Mouse (Mus musculus) heart, embryonic 12.5 days (tissue): ENCODE measurements around the gene Hmox1. TPM values are rescaled to one million over a fixed set of nuclear protein-coding genes. Genes with fewer than 3 reads are reported as not detected.

Experiments
- ATAC-seq: fragments of 200-750 bp; cut with Nextera tagmentation; 2 replicates; pipeline ENCODE4 v1.8.0; 2017; ENCODE audit warnings: moderate TSS enrichment, moderate library complexity; ENCODE audit not compliant: insufficient number of reproducible peaks, low FRiP score
- H3K27ac ChIP-seq: fragments of 300-500 bp; sonication (generic); 2 replicates; pipeline ENCODE4 v1.5.1; 2016; ENCODE audit warnings: mild to moderate bottlenecking, moderate library complexity; ENCODE audit not compliant: poor library complexity, severe bottlenecking
- H3K27me3 ChIP-seq: fragments of 300-500 bp; sonication (generic); replicated peaks from 2 replicates; pipeline ENCODE4 v1.6.1; 2016; ENCODE audit warnings: mild to moderate bottlenecking, moderate library complexity
- H3K36me3 ChIP-seq: fragments of 300-500 bp; sonication (generic); 2 replicates; pipeline ENCODE4 v1.6.1; 2016; ENCODE audit warnings: mild to moderate bottlenecking, moderate library complexity
- H3K4me1 ChIP-seq: fragments of 300-500 bp; sonication (generic); replicated peaks from 2 replicates; pipeline ENCODE4 v1.6.1; 2016; ENCODE audit warnings: mild to moderate bottlenecking
- H3K4me2 ChIP-seq: fragments of 300-500 bp; sonication (generic); 2 replicates; pipeline ENCODE4 v1.6.1; 2016; ENCODE audit warnings: mild to moderate bottlenecking, moderate library complexity
- H3K4me3 ChIP-seq: fragments of 300-500 bp; sonication (generic); 2 replicates; pipeline ENCODE4 v1.5.1; 2016; ENCODE audit warnings: mild to moderate bottlenecking
- H3K9ac ChIP-seq: fragments of 300-500 bp; sonication (generic); 2 replicates; pipeline ENCODE4 v1.6.1; 2016; ENCODE audit warnings: mild to moderate bottlenecking, moderate library complexity
- H3K9me3 ChIP-seq: fragments of 300-500 bp; sonication (generic); replicated peaks from 2 replicates; pipeline ENCODE4 v1.6.1; 2016; ENCODE audit warnings: mild to moderate bottlenecking, moderate library complexity
- WGBS: fragments of 180-500 bp; shearing (Covaris S2); methylation state at CpG from one replicate; pipeline ENCODE4 v1.1.7; 2016; 5-methylcytosine and 5-hydroxymethylcytosine counted together
- polyA plus RNA-seq: library from polyadenylated mRNA; unstranded; fragments of >200 nt; fragmentation: Nextera tagmentation; extraction: Ambion mirVana; gene quantifications from 2 replicates; pipeline ENCODE4 v1.2.1, GENCODE M21; 2016

The Hmox1 gene
- 20.0 and 20.1 TPM in 2 replicates for polyA plus RNA-seq

DNA sequence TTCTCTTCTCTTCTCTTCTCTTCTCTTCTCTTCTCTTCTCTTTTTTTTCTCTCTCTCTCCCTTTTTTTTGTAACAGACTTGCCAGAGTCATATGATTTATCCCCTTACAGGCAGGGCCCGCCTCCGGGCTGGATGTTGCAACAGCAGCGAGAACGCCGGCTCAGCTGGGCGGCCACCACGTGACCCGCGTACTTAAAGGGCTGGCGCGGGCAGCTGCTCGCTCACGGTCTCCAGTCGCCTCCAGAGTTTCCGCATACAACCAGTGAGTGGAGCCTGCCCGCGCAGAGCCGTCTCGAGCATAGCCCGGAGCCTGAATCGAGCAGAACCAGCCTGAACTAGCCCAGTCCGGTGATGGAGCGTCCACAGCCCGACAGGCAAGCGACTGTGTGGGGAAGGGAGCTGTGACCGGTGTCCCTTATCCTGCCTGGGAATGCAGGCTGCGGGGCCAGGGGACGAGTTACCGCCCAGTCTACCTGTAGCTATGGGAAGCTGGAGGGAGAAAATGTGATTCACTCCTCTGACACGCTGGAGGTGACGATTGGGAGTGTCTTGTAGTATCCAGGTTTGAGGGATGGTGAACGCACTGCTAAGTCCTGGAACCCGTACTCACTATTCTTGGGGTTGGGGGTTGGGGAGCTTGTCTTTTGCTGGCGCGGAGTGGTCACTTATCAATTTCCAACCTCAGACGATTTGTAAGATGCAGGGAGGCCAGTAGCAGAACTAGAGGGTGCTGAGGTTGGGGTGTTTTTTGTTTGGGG lies at the start of gene Hmox1:
Hmox1 (plus strand) TSS at position 223 of the 758 bp plus-strand sequence.
- no peaks in the 10 kb centered on the region for H3K27me3 ChIP-seq
- peak; percentile 89 for ATAC-seq
- under 1% methylated on average over 36 of the region's 36 CpGs for WGBS
- H3K4me2 ChIP-seq: peak within 1 kb of the TSS; percentile 85
- peaks cover 21% of the 10 kb centered on the region for H3K4me1 ChIP-seq
- peak within 1 kb of the TSS; percentile 81 for H3K4me3 ChIP-seq
- H3K9ac ChIP-seq: peak within 1 kb of the TSS; percentile 84
- H3K36me3 ChIP-seq: peaks cover 25% of the 10 kb centered on the region
- 0 out of 2 replicates have a peak within 1 kb of the TSS, but pooled peaks have one; percentile 6 for H3K27ac ChIP-seq
- no peaks in the 10 kb centered on the region for H3K9me3 ChIP-seq

- H3K36me3 ChIP-seq: peaks cover 5% of the 10 kb centered on the region
- no peaks in the 10 kb centered on the region for H3K9me3 ChIP-seq
- H3K4me3 ChIP-seq: no peak overlapping the region
- no peak for ATAC-seq
- H3K4me2 ChIP-seq: no peak overlapping the region
- WGBS: 69% methylated on average over 1 of the region's 1 CpGs
- peak overlapping the region; percentile 45 for H3K27ac ChIP-seq
- no peak overlapping the region for H3K9ac ChIP-seq
- H3K27me3 ChIP-seq: no peaks in the 10 kb centered on the region
- peaks cover 24% of the 10 kb centered on the region for H3K4me1 ChIP-seq
These were observed 47.1 kb upstream of the Hmox1 start for GRCm38 (mm10) chr8:75046303-75046702.

GRCm38 (mm10) chr8:75047784-75048183 lies 45.6 kb upstream of the Hmox1 start:
- H3K27me3 ChIP-seq: no peaks in the 10 kb centered on the region
- no peak overlapping the region for H3K9ac ChIP-seq
- no peak overlapping the region for H3K4me2 ChIP-seq
- no peak for ATAC-seq
- 88% methylated on average over 3 of the region's 3 CpGs for WGBS
- peaks cover 18% of the 10 kb centered on the region for H3K4me1 ChIP-seq
- no peak overlapping the region for H3K27ac ChIP-seq
- peaks cover 12% of the 10 kb centered on the region for H3K36me3 ChIP-seq
- H3K4me3 ChIP-seq: no peak overlapping the region
- no peaks in the 10 kb centered on the region for H3K9me3 ChIP-seq

DNA sequence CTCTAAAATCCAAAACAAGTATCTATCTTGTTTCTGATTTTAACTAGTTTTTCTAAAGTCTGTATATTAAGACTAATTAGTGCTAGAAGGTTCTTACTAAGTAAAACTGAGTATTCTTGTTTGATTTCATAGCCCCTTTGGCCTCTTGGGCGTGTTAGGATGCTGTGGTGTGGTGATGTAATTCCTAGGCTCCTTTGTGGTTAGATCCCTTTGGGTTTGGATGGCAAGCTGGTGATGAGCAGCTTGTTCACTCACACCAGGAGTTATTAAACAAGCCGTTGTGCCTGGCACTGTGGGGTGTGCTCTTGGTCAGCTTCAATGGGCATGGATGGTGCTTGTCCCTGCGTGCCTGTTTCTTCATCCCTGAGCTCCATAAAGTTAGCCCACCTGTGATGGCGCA lies 40.1 kb upstream of the Hmox1 start:
- Histone ChIP-seq H3K27ac (no peak overlapping the region), H3K27me3 (no peaks in the 10 kb centered on the region), H3K4me1 (peaks cover 5% of the 10 kb centered on the region; the same call in 1 of the 2 replicates), H3K36me3 (peaks cover 29% of the 10 kb centered on the region), H3K4me2 (no peak overlapping the region), H3K9me3 (no peaks in the 10 kb centered on the region), H3K9ac (no peak overlapping the region), H3K4me3 (no peak overlapping the region)
- WGBS: 85% methylated on average over 4 of the region's 4 CpGs
- no peak for ATAC-seq

GRCm38 (mm10) chr8:75055673-75056072 lies 37.7 kb upstream of the Hmox1 start:
- Histone ChIP-seq H3K27me3 (no peaks in the 10 kb centered on the region), H3K36me3 (peaks cover 48% of the 10 kb centered on the region), H3K9ac (no peak overlapping the region), H3K4me3 (no peak overlapping the region), H3K9me3 (no peaks in the 10 kb centered on the region), H3K27ac (no peak overlapping the region), H3K4me2 (no peak overlapping the region), H3K4me1 (peaks cover 5% of the 10 kb centered on the region; the same call in 1 of the 2 replicates)
- WGBS: 89% methylated on average over 2 of the region's 2 CpGs
- no peak for ATAC-seq

DNA sequence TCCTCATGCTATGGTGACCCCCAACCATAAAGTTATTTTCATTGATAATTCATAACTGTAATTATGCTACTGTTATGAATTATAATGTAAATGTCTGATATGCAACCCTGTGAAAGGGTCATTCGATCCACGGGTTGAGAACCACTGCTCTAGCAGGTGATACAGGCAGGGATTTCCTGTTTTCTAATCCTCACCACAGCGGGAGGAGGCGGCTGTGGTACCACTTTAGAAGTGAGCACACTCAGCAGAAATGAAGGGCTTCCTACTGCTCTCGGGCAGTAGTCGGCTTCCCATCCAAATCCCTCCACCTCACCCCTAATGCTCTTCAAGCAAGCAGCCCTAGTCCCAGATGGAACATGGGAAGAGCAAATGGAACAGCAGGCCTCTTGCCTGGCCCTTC lies 33.4 kb upstream of the Hmox1 start:
- no peak for ATAC-seq
- 76% methylated on average over 6 of the region's 6 CpGs for WGBS
- H3K36me3 ChIP-seq: peaks cover 56% of the 10 kb centered on the region

GRCm38 (mm10) chr8:75060815-75061214 lies 32.6 kb upstream of the Hmox1 start:
- no peak for ATAC-seq
- Histone ChIP-seq H3K27ac (no peak overlapping the region), H3K27me3 (no peaks in the 10 kb centered on the region), H3K9ac (no peak overlapping the region), H3K36me3 (peaks cover 64% of the 10 kb centered on the region), H3K9me3 (no peaks in the 10 kb centered on the region), H3K4me1 (peaks cover 7% of the 10 kb centered on the region; the same call in 1 of the 2 replicates), H3K4me2 (no peak overlapping the region), H3K4me3 (no peak overlapping the region)
- whole genome bisulfite sequencing: 66% methylated on average over 2 of the region's 2 CpGs

More for the DNA sequence above, 33.4 kb upstream of the Hmox1 start:
- H3K27ac ChIP-seq: no peak overlapping the region
- no peak overlapping the region for H3K4me2 ChIP-seq
- peaks cover 7% of the 10 kb centered on the region; the same call in 1 of the 2 replicates for H3K4me1 ChIP-seq
- no peak overlapping the region for H3K9ac ChIP-seq
- H3K4me3 ChIP-seq: no peak overlapping the region
- no peaks in the 10 kb centered on the region for H3K27me3 ChIP-seq
- no peaks in the 10 kb centered on the region for H3K9me3 ChIP-seq

GRCm38 (mm10) chr8:75063290-75063689 lies 30.1 kb upstream of the Hmox1 start:
- no peak overlapping the region for H3K4me2 ChIP-seq
- WGBS: 66% methylated on average over 3 of the region's 3 CpGs
- peaks cover 71% of the 10 kb centered on the region for H3K36me3 ChIP-seq
- peaks cover 7% of the 10 kb centered on the region; the same call in 1 of the 2 replicates for H3K4me1 ChIP-seq
- H3K9me3 ChIP-seq: no peaks in the 10 kb centered on the region
- H3K4me3 ChIP-seq: no peak overlapping the region
- H3K9ac ChIP-seq: no peak overlapping the region
- no peak for ATAC-seq
- H3K27me3 ChIP-seq: no peaks in the 10 kb centered on the region
- no peak overlapping the region for H3K27ac ChIP-seq

- H3K27ac ChIP-seq: no peak overlapping the region
- no peak overlapping the region for H3K4me2 ChIP-seq
- 82% methylated on average over 3 of the region's 3 CpGs for WGBS
- no peaks in the 10 kb centered on the region for H3K9me3 ChIP-seq
- no peaks in the 10 kb centered on the region for H3K27me3 ChIP-seq
- peaks cover 7% of the 10 kb centered on the region; the same call in 1 of the 2 replicates for H3K4me1 ChIP-seq
- H3K9ac ChIP-seq: no peak overlapping the region
- ATAC-seq: no peak
- H3K4me3 ChIP-seq: no peak overlapping the region
- peaks cover 56% of the 10 kb centered on the region for H3K36me3 ChIP-seq
These were observed 28.6 kb upstream of the Hmox1 start for GRCm38 (mm10) chr8:75064790-75065189.

- Histone ChIP-seq H3K9me3 (no peaks in the 10 kb centered on the region), H3K27ac (no peak overlapping the region), H3K9ac (no peak overlapping the region), H3K4me3 (no peak overlapping the region), H3K4me1 (peaks cover 7% of the 10 kb centered on the region; the same call in 1 of the 2 replicates), H3K36me3 (peaks cover 44% of the 10 kb centered on the region), H3K4me2 (no peak overlapping the region), H3K27me3 (no peaks in the 10 kb centered on the region)
- 55% methylated on average over 6 of the region's 6 CpGs for WGBS
- ATAC-seq: no peak
These were observed 26.1 kb upstream of the Hmox1 start for GRCm38 (mm10) chr8:75067287-75067686.

- no peaks in the 10 kb centered on the region for H3K9me3 ChIP-seq
These were observed 23.1 kb upstream of the Hmox1 start for GRCm38 (mm10) chr8:75070297-75070696.

More at GRCm38 (mm10) chr8:75070297-75070696, 23.1 kb upstream of the Hmox1 start:
- Histone ChIP-seq H3K4me3 (no peak overlapping the region), H3K27ac (no peak overlapping the region), H3K4me1 (no peaks in the 10 kb centered on the region), H3K4me2 (no peak overlapping the region), H3K36me3 (peaks cover 25% of the 10 kb centered on the region), H3K27me3 (no peaks in the 10 kb centered on the region), H3K9ac (no peak overlapping the region)
- 83% methylated on average over 1 of the region's 1 CpGs for WGBS
- no peak for ATAC-seq
